Mouse (Mus musculus) adrenal gland, postnatal 10 days (tissue): ENCODE measurements around the gene Pusl1. TPM values are rescaled to one million over a fixed set of nuclear protein-coding genes. Genes with fewer than 3 reads are reported as not detected.
A peak's percentile ranks its signal among the peaks of the same experiment; 100 is the strongest.

Experiments
- DNase-seq: peaks from one replicate; pipeline ENCODE4 v3.0.0; 2021; ENCODE audit warnings: mixed read lengths
- total RNA-seq, 2 experiments: library from RNA; stranded (reverse); gene quantifications; 2 replicates each; pipeline ENCODE4 v1.2.3; 2021

The Pusl1 gene
- total RNA-seq, 2 experiments from 2014 or later, result 27.9 to 39.0 TPM

DNA sequence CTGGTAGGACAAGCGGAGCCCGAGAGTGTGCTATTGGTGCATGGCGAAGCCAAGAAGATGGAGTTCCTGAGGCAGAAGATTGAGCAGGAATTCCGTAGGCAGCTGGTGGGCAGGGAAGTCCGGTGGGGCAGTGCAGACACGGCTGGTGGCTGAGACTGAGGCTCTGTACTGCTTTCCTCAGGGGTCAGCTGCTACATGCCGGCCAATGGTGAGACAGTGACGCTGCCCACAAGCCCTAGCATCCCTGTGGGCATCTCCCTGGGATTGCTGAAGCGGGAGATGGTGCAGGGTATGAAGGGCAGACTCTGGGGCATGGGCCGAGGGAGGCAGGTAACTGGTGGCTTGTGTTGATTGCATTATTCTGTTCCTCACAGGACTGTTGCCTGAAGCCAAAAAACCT, 3.9 kb downstream of the Pusl1 start:
- DNase-seq, result no peak

DNA sequence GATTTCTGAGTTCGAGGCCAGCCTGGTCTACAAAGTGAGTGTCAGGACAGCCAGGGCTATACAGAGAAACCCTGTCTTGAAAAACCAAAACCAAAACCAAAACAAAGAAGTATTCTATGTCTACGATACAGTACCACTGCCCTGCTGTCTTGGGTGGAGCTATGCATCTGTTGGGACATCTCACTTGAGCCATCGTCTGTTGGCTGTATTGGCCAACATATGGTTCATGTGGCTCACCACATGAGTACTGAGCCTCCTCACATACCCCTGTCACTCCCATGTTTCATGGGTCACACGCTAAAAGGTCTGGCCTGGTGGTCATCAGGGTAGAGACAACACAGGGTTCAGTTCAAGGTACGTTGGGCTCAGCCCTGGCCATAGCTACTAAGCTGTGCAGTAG, 5.3 kb downstream of the Pusl1 start:
- no peak for DNase-seq

DNA sequence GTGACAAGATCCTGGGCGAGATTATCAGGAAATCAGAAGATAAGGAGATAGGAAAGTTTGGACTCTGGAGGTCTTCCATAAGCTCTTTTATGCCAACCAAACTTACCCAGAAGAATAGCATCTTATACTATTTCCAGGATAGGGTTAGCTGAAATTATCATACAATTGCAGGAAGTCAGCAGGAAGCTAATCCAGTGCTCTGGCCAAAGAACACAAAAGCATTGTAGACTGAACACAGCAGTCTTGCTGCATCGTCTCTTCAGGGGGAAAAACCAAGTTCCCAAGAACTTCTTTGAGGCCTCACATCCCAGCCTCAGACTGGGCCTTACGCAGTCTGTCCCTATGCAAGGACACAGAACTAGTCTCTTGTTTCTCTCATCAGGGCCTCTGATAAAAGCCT, 8.0 kb downstream of the Pusl1 start:
- DNase-seq, result no peak

DNA sequence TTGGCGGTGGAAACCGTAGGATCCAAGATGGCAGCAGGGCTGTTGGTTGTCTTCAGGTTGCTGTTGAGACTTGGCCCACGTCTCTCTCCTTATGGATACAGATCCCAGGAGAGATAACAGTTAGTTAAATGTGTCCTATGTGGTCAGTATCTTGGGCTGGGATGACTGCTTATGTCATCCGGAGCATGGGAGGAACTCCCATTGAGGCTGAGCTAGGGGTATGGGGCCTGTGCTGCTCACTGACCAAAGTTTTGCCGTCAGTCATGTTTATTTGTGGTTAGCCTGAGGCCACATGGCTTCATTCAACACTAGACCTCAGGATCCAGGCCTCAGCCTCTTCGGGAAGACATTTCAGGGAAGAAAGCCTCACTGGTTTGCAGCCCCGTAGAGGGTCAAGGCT, 20.2 kb downstream of the Pusl1 start:
- no peak for DNase-seq

DNA sequence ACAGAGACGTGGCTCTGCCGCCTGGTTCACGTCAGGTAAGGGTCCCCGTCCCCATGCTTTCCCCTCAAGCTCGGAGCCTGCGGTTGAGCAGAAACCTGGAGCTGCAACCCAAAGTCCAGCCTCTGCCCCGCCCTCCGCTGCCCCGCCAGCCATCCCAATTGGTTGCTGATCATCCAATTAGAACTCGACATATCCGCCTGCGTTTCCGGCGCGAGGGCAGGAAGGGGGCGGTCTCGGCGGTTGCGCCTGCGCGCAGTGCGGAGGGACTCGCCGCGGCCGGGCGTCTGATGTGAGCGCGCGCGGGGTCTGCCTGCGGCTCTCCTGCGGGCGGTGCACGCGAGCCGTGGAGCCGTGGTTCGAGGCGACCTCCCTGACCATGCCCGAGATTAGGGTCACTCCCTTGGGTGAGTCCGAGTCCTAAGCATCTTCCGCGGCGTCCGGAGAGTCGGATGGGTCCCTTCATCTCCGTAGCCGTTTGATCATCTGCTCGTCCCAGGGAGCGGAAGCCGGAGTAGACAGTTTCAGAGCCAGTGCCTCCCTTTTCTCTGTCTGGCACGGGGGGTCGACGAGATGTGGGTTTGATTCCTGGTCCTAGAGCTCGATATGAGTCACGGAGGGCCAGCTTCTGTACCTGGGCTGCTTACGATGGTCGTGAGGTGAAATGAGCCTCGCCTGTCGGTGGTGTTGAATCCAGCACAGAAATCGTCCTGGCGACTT, 22.1 kb downstream of the Pusl1 start, which contains the start of the genes Cptp and Ints11:
TSS of gene Cptp (minus strand) at position 124 of the 717 bp plus-strand sequence.
TSS of gene Ints11 (plus strand) at position 230 of the 717 bp plus-strand sequence.
- peak; percentile 98 for DNase-seq

DNA sequence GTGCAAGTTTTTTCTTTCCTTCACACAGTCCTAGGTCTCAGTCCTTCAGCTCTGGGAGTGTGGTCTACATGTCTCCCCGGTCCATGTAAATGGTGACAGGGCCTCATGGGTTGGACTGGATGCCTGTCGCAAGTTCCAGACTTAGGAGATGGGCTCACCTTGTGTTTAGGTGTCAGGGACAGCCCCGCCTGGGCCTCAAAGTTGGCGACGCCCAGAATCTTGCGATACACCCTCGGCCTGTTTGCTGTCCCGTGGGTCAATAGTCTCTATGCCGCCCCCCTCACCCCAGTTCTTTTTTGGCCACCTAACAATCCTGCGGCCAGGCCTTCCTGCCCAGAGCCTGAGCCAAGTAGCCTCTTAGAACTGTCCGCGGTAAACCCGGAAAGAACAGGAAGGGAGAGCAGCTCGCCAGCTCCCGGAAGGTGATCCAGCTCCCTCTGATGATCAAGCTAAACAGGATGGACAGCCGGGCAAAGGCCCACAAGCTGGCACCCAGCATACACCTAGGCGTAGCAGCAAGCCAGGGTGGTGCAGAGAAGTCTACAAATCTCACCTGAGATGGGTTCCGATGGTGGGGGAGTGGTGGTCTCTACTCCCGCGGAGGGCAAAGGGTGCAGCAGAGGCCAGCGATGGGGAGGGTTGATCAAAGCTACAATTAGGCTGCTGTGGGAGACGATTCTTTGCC, 22.8 kb downstream of the Pusl1 start:
- DNase-seq, result peak; percentile 40

DNA sequence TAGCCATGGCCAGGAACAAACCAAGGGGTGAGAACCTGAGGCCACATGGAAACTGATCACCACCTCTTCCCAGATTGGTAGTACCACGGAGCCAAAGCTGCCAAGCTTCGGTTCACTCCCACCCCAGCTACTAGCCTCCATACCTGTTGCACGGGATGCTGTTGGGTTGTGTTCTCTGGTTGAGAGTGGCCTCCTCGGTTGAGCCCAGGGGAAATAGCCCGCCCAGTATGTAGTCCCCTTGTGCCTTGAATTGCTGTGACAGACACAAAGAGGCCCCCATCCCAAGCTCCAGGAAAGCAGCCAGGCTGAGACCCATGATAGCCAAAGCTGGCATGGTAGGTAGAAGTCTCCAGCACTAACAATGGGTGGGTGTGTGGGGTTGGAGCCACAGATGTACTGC, 28.6 kb downstream of the Pusl1 start, which contains the start of gene Tas1r3:
TSS of gene Tas1r3 (minus strand) at position 362 of the 400 bp plus-strand sequence.
- no peak for DNase-seq

DNA sequence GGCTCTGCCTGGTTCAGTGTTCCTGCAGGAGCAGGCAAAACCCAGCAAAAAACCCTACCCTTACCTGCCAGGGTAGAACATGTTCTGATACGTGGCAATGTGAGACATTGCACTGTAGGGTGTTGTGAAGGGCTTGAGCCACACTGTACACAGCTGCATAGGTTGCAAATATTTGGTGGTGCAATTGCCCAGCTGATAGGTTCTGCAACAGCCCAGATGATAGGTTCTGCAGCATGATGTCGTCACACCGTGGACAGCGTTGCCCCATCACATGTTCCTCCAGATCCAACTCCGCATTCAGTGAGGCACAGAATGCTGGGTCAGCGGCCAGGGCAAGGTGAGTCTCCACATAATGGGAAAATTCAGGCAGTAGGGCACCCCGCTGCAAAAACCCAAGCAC, 29.8 kb downstream of the Pusl1 start:
- no peak for DNase-seq

DNA sequence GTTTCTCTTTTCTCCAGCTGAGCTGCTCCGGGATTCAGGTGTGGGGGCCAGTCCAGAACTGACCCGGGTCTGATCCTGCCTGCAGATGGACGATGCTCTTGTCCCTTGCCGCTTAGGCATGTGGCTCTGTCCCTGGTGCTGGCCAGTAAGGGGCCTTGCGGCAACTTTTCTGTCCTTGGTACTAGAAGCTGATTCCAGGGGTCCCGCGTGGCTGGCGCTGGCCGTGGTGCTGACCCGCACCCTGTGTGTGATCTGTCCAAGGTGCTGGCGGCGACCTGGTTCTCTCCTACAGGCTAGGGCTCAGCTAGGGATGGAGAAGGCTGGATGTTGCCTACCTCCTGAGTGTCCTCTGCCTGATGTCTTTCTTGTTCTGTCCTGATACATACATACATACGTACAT, 32.3 kb downstream of the Pusl1 start:
- DNase-seq, result peak; percentile 76

DNA sequence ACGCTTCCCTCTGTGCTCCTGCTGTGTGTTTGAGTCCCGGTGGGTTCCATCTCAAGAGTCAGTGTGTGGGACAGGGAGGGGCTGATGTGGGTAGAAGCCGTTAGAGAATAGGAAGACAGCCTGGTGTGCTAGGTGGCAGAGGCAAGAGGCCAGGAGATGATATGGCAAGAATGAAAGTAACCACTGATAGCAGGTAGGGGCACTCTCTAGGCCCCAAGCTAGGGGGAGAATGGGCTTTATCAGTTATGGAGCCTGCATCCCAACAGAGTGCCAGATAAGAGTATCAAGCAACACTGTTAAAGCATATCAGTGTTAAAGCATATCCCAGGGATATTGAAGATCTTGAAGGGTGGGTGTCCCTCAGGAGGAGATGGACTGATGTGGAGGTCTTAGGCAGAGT, 34.7 kb downstream of the Pusl1 start:
- DNase-seq, result no peak

DNA sequence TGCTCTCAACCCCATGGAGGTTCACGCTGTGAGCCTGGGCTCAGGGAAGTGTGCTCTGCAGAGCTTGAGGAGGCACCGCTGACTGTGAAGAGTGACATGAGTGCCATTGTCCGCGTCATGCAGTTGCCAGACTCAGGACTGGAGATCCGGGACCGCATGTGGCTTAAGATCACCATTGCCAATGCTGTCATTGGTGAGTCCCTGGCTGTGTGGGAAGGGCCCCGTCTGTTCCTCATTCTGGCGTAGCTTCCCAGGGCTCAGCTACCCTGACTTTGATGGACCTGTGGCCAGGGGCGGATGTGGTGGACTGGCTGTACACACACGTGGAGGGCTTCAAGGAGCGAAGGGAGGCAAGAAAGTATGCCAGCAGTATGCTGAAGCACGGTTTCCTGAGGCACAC, 35.5 kb downstream of the Pusl1 start:
- no peak for DNase-seq

DNA sequence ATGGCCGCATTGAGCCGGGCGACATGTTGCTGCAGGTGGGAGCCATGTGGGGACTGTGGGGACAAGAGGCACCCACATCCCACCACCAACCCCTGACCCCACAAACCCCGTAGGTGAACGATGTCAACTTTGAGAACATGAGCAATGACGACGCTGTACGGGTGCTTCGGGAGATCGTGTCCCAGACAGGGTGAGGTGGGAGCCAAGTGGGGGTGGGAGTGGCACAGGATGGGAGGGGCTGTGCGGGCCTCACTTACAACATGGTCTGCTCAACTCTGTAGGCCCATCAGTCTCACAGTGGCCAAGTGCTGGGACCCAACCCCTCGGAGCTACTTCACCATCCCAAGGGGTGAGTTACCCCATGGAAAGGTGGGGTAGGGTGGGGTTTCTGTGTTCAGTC, 36.6 kb downstream of the Pusl1 start:
- DNase-seq, result no peak

DNA sequence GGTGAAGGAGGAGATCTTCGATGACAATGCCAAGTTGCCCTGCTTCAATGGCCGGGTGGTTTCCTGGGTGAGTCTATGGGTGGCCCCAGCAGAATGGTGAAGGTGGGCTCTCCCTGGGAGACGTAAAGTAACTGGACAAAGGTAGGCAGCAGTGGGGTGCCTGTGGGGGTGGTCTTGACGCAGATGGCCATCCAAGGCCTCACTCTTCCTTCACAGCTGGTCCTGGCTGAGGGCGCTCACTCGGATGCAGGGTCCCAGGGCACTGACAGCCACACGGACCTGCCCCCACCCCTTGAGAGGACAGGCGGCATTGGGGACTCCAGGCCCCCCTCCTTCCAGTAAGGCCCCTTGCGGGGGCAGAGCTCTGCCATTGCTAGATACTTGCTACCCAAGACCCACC, 38.2 kb downstream of the Pusl1 start:
- no peak for DNase-seq

DNA sequence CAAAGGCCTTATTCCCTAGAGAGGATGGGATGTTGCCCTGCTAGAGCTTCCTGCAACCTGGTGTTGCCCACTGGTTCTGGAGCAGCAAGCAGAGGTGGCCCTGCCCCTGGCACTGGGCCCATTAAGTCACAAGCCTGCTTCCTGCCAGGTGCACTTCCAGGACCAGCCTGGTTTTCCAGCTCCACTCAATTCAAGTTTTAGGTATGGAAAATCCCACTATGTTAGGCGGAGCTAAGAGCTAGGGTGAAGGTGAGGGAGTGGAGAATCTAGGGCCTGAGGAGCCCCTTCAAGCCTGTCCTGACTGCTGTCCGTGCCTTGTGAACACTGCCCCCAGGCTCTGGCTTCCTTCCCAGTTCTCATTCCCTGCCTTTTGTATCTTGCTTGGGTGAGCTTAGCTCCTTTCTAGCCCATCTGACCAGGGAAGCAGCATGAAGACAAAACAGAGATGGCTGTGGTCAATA, 39.6 kb downstream of the Pusl1 start:
- DNase-seq, result no peak

DNA sequence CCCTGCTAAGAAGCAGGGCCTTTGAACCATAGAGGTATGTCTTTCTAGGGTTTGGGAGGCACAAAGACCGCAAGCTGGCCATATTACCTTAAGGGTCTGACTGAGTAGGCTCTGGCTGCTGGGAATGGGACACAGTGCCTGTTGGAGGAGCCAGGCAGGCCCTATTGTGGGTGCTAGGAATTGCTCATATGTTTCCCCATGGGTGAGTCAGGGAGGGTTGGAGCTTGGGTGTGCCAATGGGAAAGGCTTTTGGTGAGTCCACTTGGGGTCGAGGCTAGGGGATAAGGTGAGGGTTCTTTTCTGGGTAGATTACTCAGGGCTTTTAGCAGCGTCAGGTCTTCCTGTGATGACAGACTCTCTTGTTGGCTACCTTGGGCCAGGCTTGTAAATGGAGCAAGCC, 40.2 kb downstream of the Pusl1 start:
- no peak for DNase-seq

DNA sequence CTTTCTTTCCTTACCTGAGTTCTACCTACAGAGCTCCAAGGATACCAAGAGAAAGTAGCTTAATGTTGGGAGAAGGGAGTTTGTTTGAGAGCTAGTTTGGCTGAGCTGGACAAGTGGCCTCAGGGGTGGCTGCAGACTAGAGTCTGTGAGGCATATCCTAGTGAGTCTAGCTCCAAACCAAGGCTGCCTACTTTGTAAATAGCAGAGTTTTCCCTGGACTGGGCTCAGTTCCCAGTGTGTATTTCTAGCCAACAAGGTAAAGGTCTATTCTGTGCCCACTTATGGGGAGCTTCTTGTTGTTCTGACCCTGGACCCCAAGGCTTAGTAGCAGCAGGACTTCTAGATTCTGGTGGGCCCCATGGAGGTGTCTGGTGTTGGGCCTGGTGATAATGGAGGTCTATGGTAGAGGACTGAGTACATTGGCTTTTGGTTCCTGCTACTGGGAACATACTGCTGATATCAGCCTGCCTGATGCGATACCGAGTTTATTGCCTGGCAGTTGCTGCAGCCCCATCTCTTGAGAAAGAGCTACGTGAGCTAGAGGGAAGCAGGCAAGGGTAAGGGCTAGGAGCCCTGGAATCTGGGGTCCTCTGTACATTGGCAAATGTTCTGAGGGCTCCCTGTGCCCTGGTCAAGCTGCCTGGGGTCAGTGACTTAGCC, 41.7 kb downstream of the Pusl1 start:
- no peak for DNase-seq

DNA sequence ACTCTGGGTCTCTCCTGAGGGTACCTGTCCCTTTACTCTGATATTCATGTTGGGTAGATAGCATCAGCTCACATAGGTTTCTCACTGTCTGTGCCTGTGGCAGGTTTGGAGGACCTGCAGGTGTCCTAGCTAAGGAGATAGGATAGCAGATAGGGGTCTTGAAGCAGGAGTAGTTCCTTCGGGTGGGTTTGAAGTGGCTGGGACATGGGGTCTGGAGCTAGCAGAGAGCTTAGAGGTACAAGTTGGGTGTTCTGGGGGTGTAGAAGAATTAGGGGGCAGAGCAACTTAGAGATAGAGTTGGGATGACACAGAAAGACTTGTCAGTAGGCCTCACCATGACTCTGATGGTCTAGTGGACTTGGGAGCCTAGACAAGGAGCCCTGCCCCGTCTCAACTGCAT, 42.2 kb downstream of the Pusl1 start:
- no peak for DNase-seq

DNA sequence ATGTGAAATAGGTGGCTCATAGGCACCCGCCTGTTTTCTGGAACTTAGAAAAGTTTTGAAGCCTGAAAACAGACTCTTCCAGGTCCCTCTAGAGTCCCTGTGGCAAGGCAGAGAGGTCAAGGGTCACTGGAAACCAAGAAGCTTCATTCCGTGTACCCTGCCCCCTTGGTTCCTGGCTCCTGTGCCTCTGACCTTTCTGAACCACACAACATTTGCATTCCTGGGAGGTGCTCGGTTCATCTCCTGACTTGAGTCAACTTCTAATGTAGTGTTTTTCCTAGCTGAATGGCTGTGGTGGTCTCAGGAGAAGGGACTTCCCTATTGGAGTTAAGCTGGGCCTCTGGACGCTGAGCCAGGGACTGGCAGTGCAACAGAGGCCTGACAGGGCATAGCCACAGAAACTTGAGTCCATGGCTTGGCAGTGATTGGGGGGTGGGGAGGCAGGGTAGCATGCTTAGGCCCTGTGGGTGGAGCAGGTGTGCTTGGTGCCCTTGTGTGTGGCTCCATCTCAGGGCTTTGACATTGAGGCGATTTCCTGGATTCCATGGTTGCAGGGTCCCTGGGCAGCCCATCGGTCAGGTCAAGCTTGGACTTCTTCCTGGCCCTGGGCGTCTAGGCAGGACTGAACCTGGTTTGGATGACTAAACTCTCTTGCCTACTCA, 43.0 kb downstream of the Pusl1 start:
- no peak for DNase-seq

DNA sequence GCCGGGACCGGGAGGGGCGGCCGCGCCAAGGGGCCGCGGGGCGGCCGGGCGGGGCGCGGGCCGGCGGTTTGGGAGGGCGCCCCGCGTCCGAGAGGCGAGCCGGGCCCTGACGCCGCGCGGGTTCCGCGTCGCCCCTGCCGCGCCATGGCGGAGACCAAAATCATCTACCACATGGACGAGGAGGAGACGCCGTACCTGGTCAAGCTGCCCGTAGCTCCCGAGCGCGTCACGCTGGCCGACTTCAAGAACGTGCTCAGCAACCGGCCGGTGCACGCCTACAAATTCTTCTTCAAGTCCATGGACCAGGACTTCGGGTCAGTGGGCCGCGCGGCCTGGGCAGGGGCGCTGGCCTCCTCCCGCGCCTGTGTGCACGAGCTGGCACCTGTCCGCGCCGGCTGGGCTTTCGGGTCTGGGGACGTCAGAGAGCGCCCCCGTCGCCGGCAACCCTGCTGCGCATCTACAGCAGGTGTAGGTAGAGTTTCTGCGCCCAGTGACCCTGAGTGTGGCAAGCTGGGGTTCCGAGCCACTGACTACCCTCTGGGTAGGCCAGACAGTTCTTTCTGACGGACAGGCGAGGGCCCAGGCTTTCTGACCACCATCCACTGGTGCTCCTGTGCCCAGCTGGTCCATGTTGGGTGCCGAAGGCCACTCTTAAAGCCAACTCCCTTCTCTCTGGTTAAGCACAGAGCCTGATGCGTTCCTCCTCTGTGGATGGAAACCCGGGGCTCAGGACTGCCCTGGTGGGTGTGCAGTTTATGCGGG, 43.8 kb downstream of the Pusl1 start:
- DNase-seq, result peak; percentile 53

DNA sequence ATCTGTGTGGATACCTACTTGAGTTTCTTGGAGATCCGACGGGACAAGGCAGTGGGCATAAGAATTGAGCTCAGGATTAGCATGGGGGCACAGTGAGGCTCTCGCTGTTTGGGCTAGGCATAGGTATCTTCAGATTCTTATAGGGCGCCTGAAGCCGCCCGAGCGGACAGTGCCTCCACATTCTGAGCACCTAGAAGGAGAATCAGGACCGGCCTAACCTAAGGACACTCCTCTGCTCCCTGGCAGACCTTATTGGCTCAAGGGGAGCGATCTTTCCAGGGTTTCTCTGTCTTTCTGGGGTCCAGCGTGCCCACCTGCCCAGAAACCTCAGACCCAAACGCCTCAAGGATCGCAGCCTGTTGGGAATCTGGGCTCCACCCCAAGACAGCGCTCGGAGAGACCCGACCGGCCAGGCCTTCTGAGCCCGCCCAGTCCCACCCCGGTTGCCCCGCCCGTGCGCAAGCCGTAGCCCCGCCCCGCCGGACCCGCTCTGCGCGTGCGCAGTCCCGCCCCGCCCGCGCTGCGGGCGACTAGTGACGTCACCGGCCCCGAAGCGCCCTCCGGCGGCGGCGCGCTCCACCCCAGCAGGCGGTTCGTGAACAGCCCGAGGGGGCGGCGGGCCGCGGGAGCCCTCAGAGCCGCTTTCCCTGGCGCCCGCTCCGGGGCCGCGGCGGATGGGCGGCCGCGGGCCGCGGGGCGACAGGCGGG, 44.6 kb downstream of the Pusl1 start, which contains the start of gene Dvl1:
TSS of gene Dvl1 (plus strand) at position 532 of the 708 bp plus-strand sequence.
- DNase-seq, result peak; percentile 99

DNA sequence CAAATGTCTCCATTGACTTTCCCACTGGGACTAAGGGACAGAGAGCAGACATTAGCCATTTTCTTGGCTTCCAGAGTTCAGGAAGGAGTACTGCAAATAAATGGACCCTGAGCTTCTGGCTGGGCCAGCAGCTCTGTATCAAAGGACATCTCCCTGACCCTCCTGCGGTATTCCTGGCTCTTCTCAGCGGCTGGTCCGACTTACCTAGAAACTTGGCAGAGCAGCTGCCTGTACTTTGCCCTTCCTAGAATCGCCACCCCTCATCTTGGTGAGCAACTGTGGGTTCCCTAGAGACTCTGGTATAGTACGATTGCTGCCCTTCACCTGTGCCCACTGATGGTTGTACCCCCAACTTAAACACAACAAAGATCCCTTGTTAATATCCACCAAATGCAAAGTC, 48.4 kb downstream of the Pusl1 start:
- DNase-seq, result no peak
